Mouse (Mus musculus) embryonic facial prominence, embryonic 12.5 days (tissue): ENCODE data around the gene Cacng2. TPM values are rescaled to one million over a fixed set of nuclear protein-coding genes. Genes with fewer than 3 reads are reported as not detected.

Experiments
- ATAC-seq: fragments of 200-750 bp; cut with Nextera tagmentation; 2 replicates; pipeline ENCODE4 v1.8.0; 2017; ENCODE audit not compliant: insufficient number of reproducible peaks, insufficient read depth, low FRiP score, low TSS enrichment
- H3K27ac ChIP-seq: fragments of 300-500 bp; sonication (generic); 2 replicates; pipeline ENCODE4 v1.5.1; 2016; ENCODE audit warnings: mild to moderate bottlenecking
- H3K27me3 ChIP-seq: fragments of 300-500 bp; sonication (generic); 2 replicates; pipeline ENCODE4 v1.6.1; 2016; ENCODE audit warnings: mild to moderate bottlenecking, moderate library complexity
- H3K36me3 ChIP-seq: fragments of 300-500 bp; sonication (generic); 2 replicates; pipeline ENCODE4 v1.6.1; 2016; ENCODE audit warnings: mild to moderate bottlenecking
- H3K4me1 ChIP-seq: fragments of 300-500 bp; sonication (generic); 2 replicates; pipeline ENCODE4 v1.6.1; 2016
- H3K4me2 ChIP-seq: fragments of 300-500 bp; sonication (generic); replicated peaks from 2 replicates; pipeline ENCODE4 v1.6.1; 2016; ENCODE audit warnings: mild to moderate bottlenecking, moderate library complexity
- H3K4me3 ChIP-seq: fragments of 300-500 bp; sonication (generic); 2 replicates; pipeline ENCODE4 v1.5.1; 2016; ENCODE audit warnings: mild to moderate bottlenecking
- H3K9ac ChIP-seq: fragments of 300-500 bp; sonication (generic); 2 replicates; pipeline ENCODE4 v1.6.1; 2016; ENCODE audit warnings: mild to moderate bottlenecking, moderate library complexity
- H3K9me3 ChIP-seq: fragments of 300-500 bp; sonication (generic); 2 replicates; pipeline ENCODE4 v1.6.1; 2016; ENCODE audit warnings: mild to moderate bottlenecking, moderate library complexity
- WGBS: fragments of 180-500 bp; shearing (Covaris S2); methylation state at CpG from one replicate; pipeline ENCODE4 v1.1.7; 2016; 5-methylcytosine and 5-hydroxymethylcytosine counted together
- polyA plus RNA-seq: library from polyadenylated mRNA; unstranded; fragments of >200 nt; fragmentation: Nextera tagmentation; extraction: Ambion mirVana; gene quantifications from 2 replicates; pipeline ENCODE4 v1.2.1, GENCODE M21; 2016

The Cacng2 gene
- polyA plus RNA-seq, 1 experiment from 2014 or later: 0.03 TPM

DNA sequence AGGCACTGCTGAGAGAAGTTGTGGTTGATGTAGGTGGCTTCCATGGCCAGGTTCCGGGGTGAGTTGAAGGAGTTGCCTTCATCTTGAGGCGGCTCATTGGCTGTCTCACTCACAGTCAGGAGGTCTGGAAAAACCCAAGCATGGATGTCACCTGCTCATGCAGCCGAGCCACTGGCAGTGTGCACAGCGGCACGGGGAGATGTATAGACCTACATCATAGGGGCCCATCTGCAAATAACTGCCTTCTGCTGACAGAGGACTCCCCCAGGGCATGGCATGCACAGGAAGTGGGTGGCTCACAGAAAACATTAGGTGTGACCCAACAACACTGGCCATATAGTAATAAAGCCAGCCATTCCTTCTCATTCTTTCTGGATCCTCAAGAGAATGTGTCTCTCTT lies 157.4 kb downstream of the Cacng2 start:
- no peak overlapping the region for H3K27ac ChIP-seq
- H3K36me3 ChIP-seq: peaks cover 91% of the 10 kb centered on the region
- H3K9ac ChIP-seq: no peak overlapping the region
- no peak for ATAC-seq
- no peaks in the 10 kb centered on the region for H3K27me3 ChIP-seq
- H3K4me3 ChIP-seq: no peak overlapping the region
- H3K4me2 ChIP-seq: no peak overlapping the region
- H3K4me1 ChIP-seq: peaks cover 1% of the 10 kb centered on the region
- no peaks in the 10 kb centered on the region for H3K9me3 ChIP-seq
- over 99% methylated on average over 5 of the region's 5 CpGs for WGBS

DNA sequence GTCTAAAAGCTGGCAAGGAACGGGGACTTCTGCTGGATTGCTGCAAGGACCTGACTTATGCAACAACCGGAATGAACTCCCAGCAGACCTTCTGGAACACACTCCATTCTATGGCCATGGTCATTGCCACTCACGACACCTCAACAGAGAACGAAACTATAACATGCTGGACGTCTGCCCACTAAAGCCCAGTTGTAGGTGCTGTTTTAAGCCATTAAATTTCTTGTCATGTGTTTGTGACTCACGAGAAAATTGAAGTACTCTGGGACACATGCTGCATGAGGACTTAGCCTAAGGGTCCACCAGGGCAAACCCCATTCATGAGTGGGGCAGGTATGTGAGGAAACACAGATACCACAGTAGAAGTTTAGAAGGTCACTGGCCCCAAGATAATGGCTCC lies 159.1 kb downstream of the Cacng2 start:
- Histone ChIP-seq H3K9ac (no peak overlapping the region), H3K4me3 (no peak overlapping the region), H3K27ac (no peak overlapping the region), H3K9me3 (no peaks in the 10 kb centered on the region), H3K27me3 (peaks cover 8% of the 10 kb centered on the region), H3K4me2 (no peak overlapping the region), H3K36me3 (peaks cover 73% of the 10 kb centered on the region), H3K4me1 (peaks cover 15% of the 10 kb centered on the region)
- WGBS: 90% methylated on average over 6 of the region's 6 CpGs
- no peak for ATAC-seq

GRCm38 (mm10) chr15:77958071-77958470 lies 161.8 kb downstream of the Cacng2 start:
- H3K4me2 ChIP-seq: no peak overlapping the region
- no peak overlapping the region for H3K4me3 ChIP-seq
- H3K9ac ChIP-seq: no peak overlapping the region
- WGBS: 70% methylated on average over 3 of the region's 3 CpGs
- peaks cover 13% of the 10 kb centered on the region for H3K27me3 ChIP-seq
- H3K36me3 ChIP-seq: peaks cover 50% of the 10 kb centered on the region
- no peak for ATAC-seq
- H3K4me1 ChIP-seq: peaks cover 19% of the 10 kb centered on the region
- no peaks in the 10 kb centered on the region for H3K9me3 ChIP-seq
- H3K27ac ChIP-seq: no peak overlapping the region

- no peak overlapping the region for H3K27ac ChIP-seq
- H3K36me3 ChIP-seq: peaks cover 50% of the 10 kb centered on the region
- no peak overlapping the region for H3K9ac ChIP-seq
- H3K4me3 ChIP-seq: no peak overlapping the region
- H3K27me3 ChIP-seq: peaks cover 13% of the 10 kb centered on the region
- no peak overlapping the region; the same call in 1 of the 2 replicates for H3K4me2 ChIP-seq
- 47% methylated on average over 5 of the region's 5 CpGs for WGBS
- H3K4me1 ChIP-seq: peaks cover 19% of the 10 kb centered on the region
- H3K9me3 ChIP-seq: no peaks in the 10 kb centered on the region
- ATAC-seq: no peak
Measured at GRCm38 (mm10) chr15:77957625-77958024, 162.2 kb downstream of the Cacng2 start.

GRCm38 (mm10) chr15:77956404-77956901 lies 163.4 kb downstream of the Cacng2 start, which contains the start of gene Foxred2:
Gene Foxred2, minus strand, starts transcription at chr15:77956722.
- Histone ChIP-seq H3K9ac (peak within 1 kb of the TSS; percentile 51), H3K4me1 (peaks cover 19% of the 10 kb centered on the region), H3K4me3 (peak within 1 kb of the TSS; percentile 55), H3K27me3 (peaks cover 13% of the 10 kb centered on the region), H3K4me2 (peak within 1 kb of the TSS; percentile 81), H3K9me3 (no peaks in the 10 kb centered on the region), H3K27ac (no peak within 1 kb of the TSS), H3K36me3 (peaks cover 41% of the 10 kb centered on the region)
- 1% methylated on average over 39 of the region's 39 CpGs for WGBS
- ATAC-seq: peak; percentile 88

DNA sequence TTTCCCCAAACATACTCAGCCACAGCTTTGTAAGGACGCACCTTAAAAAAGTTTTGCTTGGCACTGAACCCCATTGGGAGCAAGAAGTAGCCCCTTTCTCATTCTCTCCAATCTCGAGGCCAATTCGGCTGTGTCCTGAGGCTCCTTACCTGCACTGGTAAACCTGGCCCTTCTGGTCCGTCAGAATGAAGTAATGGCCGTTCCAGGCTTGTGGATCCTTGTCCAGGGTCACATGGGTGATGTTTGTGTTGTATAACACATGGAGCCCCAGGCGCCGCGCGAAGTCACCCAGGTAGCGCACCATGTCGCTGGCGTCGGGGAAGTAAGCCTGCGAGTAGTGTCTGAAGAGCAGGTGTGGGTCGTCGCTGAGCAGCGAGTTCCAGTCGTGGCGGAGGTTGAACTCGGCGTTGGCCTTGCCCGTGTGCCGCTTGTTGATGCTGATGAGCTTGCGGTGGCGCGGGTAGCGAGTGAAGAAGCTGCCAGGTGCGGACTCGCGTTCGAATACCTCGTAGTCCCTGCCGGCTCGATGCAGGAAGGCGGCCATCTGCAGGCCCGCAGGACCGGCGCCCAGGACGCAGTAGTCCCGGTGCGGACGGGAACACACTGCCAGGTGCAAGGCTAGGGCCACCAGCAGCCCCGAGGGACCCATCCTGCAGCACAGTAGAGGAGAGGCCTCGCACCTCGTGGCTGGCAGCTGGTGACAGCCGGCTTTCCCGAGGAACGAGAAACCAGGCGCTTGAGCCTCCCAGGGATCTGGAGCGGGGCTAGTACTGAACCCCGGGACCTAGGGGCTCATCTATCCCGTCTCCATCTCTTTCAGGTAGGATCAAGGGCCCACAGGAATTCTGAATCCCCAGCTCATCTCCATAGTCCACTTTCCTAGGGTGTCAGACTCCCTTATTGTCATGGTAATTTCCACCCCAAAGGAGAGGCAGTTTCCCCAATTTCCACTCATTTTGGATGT lies 164.1 kb downstream of the Cacng2 start:
- Histone ChIP-seq H3K4me2 (peak overlapping the region; percentile 81), H3K4me3 (peak overlapping the region; percentile 55), H3K27ac (no peak overlapping the region), H3K9ac (peak overlapping the region; percentile 51), H3K9me3 (no peaks in the 10 kb centered on the region), H3K27me3 (peaks cover 13% of the 10 kb centered on the region), H3K36me3 (peaks cover 34% of the 10 kb centered on the region), H3K4me1 (peaks cover 19% of the 10 kb centered on the region)
- WGBS: 8% methylated on average over 52 of the region's 52 CpGs
- peak; percentile 42; the same call in 1 of the 2 replicates for ATAC-seq

DNA sequence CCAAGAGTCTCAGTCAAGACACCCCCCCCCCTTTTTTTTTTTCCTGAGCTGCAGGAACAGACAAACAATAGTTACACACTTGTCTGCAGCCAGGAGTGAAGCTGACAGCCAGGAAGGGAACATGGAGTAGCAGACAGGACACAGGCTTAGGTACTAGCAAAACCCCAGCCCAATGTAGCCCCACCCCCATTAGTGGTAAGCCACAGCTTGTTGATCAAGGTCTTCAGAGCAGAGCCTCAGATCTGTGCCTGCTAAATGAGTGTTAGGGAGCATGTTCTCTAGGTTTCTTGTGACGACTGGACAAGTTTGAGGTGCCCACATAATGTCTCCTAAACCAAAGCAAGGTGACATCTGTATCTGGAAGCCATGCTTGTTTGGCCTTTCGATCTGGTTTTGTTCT lies 165.5 kb downstream of the Cacng2 start:
- Histone ChIP-seq H3K4me3 (no peak overlapping the region), H3K4me2 (no peak overlapping the region), H3K9me3 (no peaks in the 10 kb centered on the region), H3K27me3 (peaks cover 13% of the 10 kb centered on the region), H3K36me3 (peaks cover 20% of the 10 kb centered on the region), H3K9ac (no peak overlapping the region), H3K4me1 (peaks cover 19% of the 10 kb centered on the region), H3K27ac (no peak overlapping the region)
- no peak for ATAC-seq
- 94% methylated on average over 2 of the region's 2 CpGs for WGBS

DNA sequence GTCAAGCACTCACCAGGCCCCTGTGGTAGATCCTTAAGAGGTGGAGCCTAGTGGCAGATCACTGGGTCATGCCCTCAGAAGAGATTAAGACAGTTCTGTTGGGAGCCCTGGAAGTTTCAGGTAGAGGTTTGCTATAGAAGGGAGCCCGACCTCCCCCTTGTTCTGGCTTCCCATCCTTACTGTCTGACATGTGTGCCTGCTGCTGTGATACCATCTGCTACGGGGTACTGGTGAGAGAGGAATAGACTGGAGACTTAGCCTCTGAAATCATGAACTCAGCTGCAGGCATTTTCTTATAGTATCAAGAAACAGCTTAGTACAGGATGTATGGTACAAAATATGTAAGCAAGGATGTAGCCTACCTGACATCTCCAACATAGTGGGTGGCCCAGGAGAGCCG lies 166.9 kb downstream of the Cacng2 start:
- 89% methylated on average over 3 of the region's 3 CpGs for WGBS
- no peak for ATAC-seq
- Histone ChIP-seq H3K27ac (no peak overlapping the region), H3K4me1 (peaks cover 19% of the 10 kb centered on the region), H3K27me3 (peaks cover 13% of the 10 kb centered on the region), H3K4me2 (no peak overlapping the region), H3K36me3 (0 out of 2 replicates have a peak, but pooled peaks cover 10% of the 10 kb centered on the region), H3K9ac (no peak overlapping the region), H3K4me3 (no peak overlapping the region), H3K9me3 (no peaks in the 10 kb centered on the region)

GRCm38 (mm10) chr15:77949061-77949460 lies 170.8 kb downstream of the Cacng2 start:
- Histone ChIP-seq H3K9ac (no peak overlapping the region), H3K4me2 (no peak overlapping the region), H3K27ac (no peak overlapping the region), H3K4me1 (no peaks in the 10 kb centered on the region), H3K27me3 (no peaks in the 10 kb centered on the region), H3K9me3 (no peaks in the 10 kb centered on the region), H3K36me3 (0 out of 2 replicates have a peak, but pooled peaks cover 22% of the 10 kb centered on the region), H3K4me3 (no peak overlapping the region)
- WGBS: 86% methylated on average over 7 of the region's 7 CpGs
- no peak for ATAC-seq

- H3K4me2 ChIP-seq: no peak overlapping the region
- WGBS: 85% methylated on average over 4 of the region's 4 CpGs
- H3K36me3 ChIP-seq: peaks cover 26% of the 10 kb centered on the region
- no peak overlapping the region for H3K9ac ChIP-seq
- H3K4me3 ChIP-seq: no peak overlapping the region
- H3K27ac ChIP-seq: no peak overlapping the region
- H3K27me3 ChIP-seq: no peaks in the 10 kb centered on the region
- H3K9me3 ChIP-seq: no peaks in the 10 kb centered on the region
- no peaks in the 10 kb centered on the region for H3K4me1 ChIP-seq
- ATAC-seq: no peak
Measured at GRCm38 (mm10) chr15:77945711-77946110, 174.1 kb downstream of the Cacng2 start.
